Mouse (Mus musculus) hindbrain, embryonic 11.5 days (tissue): Measurements from ENCODE around the gene Commd9. TPM values are rescaled to one million over a fixed set of nuclear protein-coding genes. Genes with fewer than 3 reads are reported as not detected.

Source experiments
- ATAC-seq: fragments of 200-750 bp; cut with Nextera tagmentation; 2 replicates; pipeline ENCODE4 v1.8.0; 2017; ENCODE audit warnings: mild to moderate bottlenecking, moderate TSS enrichment, moderate library complexity; ENCODE audit not compliant: low FRiP score
- DNase-seq: peaks from one replicate; pipeline ENCODE4 v3.0.0-alpha.2; 2015; ENCODE audit warnings: low spot score
- H3K27ac ChIP-seq: fragments of 300-500 bp; sonication (generic); 2 replicates; pipeline ENCODE4 v1.5.1; 2014; ENCODE audit warnings: mild to moderate bottlenecking, low read depth, low read length
- H3K27me3 ChIP-seq: fragments of 300-500 bp; sonication (generic); 2 replicates; pipeline ENCODE4 v1.6.1; 2014; ENCODE audit warnings: mild to moderate bottlenecking, low read length, moderate library complexity, mixed read lengths; ENCODE audit not compliant: control insufficient read depth, insufficient read depth
- H3K36me3 ChIP-seq: fragments of 300-500 bp; sonication (generic); 2 replicates; pipeline ENCODE4 v1.6.1; 2014; ENCODE audit warnings: mild to moderate bottlenecking, low read length, moderate library complexity, mixed read lengths; ENCODE audit not compliant: control insufficient read depth, insufficient read depth
- H3K4me1 ChIP-seq: fragments of 300-500 bp; sonication (generic); replicated peaks from 2 replicates; pipeline ENCODE4 v1.6.1; 2014; ENCODE audit warnings: low read length, mixed read lengths; ENCODE audit not compliant: control insufficient read depth, insufficient read depth
- H3K4me2 ChIP-seq: fragments of 300-500 bp; sonication (generic); replicated peaks from 2 replicates; pipeline ENCODE4 v1.6.1; 2014; ENCODE audit warnings: mild to moderate bottlenecking, low read depth, low read length
- H3K4me3 ChIP-seq: fragments of 300-500 bp; sonication (generic); 2 replicates; pipeline ENCODE4 v1.5.1; 2014; ENCODE audit warnings: low read depth, low read length
- H3K9ac ChIP-seq: fragments of 300-500 bp; sonication (generic); 2 replicates; pipeline ENCODE4 v1.6.1; 2014; ENCODE audit warnings: low read depth, low read length
- H3K9me3 ChIP-seq: fragments of 300-500 bp; sonication (generic); 2 replicates; pipeline ENCODE4 v1.6.1; 2016; ENCODE audit warnings: low read length; ENCODE audit not compliant: control insufficient read depth
- WGBS: fragments of 180-500 bp; shearing (Covaris S2); extraction: QIAGEN DNeasy Blood & Tissue Kit; methylation state at CpG from one replicate; pipeline ENCODE4 v1.1.7; 2014; 5-methylcytosine and 5-hydroxymethylcytosine counted together
- polyA plus RNA-seq: library from polyadenylated mRNA; unstranded; fragments of >200 nt; fragmentation: Nextera tagmentation; extraction: Ambion mirVana; gene quantifications from 2 replicates; pipeline ENCODE4 v1.2.1, GENCODE M21; 2014

The Commd9 gene
- polyA plus RNA-seq, 1 experiment from 2014 or later = 78.2 TPM

GRCm38 (mm10) chr2:101881471-101882162 is 4.4 kb upstream of the Commd9 start:
- Histone ChIP-seq H3K36me3 (no peaks in the 10 kb centered on the region), H3K27ac (no peak overlapping the region), H3K4me3 (no peak overlapping the region), H3K9me3 (no peaks in the 10 kb centered on the region), H3K9ac (no peak overlapping the region), H3K4me2 (no peak overlapping the region), H3K4me1 (no peaks in the 10 kb centered on the region), H3K27me3 (0 out of 2 replicates have a peak, but pooled peaks cover 2% of the 10 kb centered on the region)
- 91% methylated on average over 9 of the region's 9 CpGs for WGBS
- DNase-seq = no peak
- no peak for ATAC-seq

- DNase-seq (peak; percentile 57), ATAC-seq (peak; percentile 80)
- whole genome bisulfite sequencing = 14% methylated on average over 3 of the region's 3 CpGs
- Histone ChIP-seq H3K27me3 (0 out of 2 replicates have a peak, but pooled peaks cover 2% of the 10 kb centered on the region), H3K9me3 (no peaks in the 10 kb centered on the region), H3K4me2 (no peak within 1 kb of the TSS), H3K36me3 (no peaks in the 10 kb centered on the region), H3K4me1 (no peaks in the 10 kb centered on the region), H3K9ac (no peak within 1 kb of the TSS), H3K27ac (0 out of 2 replicates have a peak within 1 kb of the TSS, but pooled peaks have one; percentile 6), H3K4me3 (no peak within 1 kb of the TSS)
Measured at GRCm38 (mm10) chr2:101882998-101883397, 3.0 kb upstream of the Commd9 start, which contains the start of gene Prr5l. Gene Prr5l (minus strand): TSS chr2:101883027.

GRCm38 (mm10) chr2:101884286-101884685 is 1.8 kb upstream of the Commd9 start:
- no peak for ATAC-seq
- H3K4me2 ChIP-seq = no peak overlapping the region
- DNase-seq = no peak
- H3K4me3 ChIP-seq = no peak overlapping the region
- no peaks in the 10 kb centered on the region for H3K36me3 ChIP-seq
- no peak overlapping the region for H3K9ac ChIP-seq
- no peaks in the 10 kb centered on the region for H3K4me1 ChIP-seq
- no peak overlapping the region for H3K27ac ChIP-seq
- H3K9me3 ChIP-seq = no peaks in the 10 kb centered on the region
- 88% methylated on average over 2 of the region's 2 CpGs for WGBS
- 0 out of 2 replicates have a peak, but pooled peaks cover 2% of the 10 kb centered on the region for H3K27me3 ChIP-seq

GRCm38 (mm10) chr2:101888886-101889285 is 2.8 kb downstream of the Commd9 start:
- no peak for ATAC-seq
- DNase-seq = no peak
- H3K36me3 ChIP-seq = no peaks in the 10 kb centered on the region
- no peaks in the 10 kb centered on the region for H3K27me3 ChIP-seq
- H3K4me1 ChIP-seq = no peaks in the 10 kb centered on the region
- no peak overlapping the region for H3K27ac ChIP-seq
- no peak overlapping the region for H3K9ac ChIP-seq
- H3K9me3 ChIP-seq = no peaks in the 10 kb centered on the region
- 90% methylated on average over 8 of the region's 8 CpGs for WGBS
- no peak overlapping the region for H3K4me2 ChIP-seq
- H3K4me3 ChIP-seq = no peak overlapping the region

- 38% methylated on average over 7 of the region's 7 CpGs for WGBS
- Histone ChIP-seq H3K9ac (no peak overlapping the region), H3K9me3 (no peaks in the 10 kb centered on the region), H3K36me3 (no peaks in the 10 kb centered on the region), H3K4me1 (no peaks in the 10 kb centered on the region), H3K27ac (0 out of 2 replicates have a peak overlapping the region, but pooled peaks have one; percentile 39), H3K27me3 (no peaks in the 10 kb centered on the region), H3K4me2 (no peak overlapping the region), H3K4me3 (no peak overlapping the region)
- DNase-seq = peak; percentile 55
- ATAC-seq = peak; percentile 65
Measured at GRCm38 (mm10) chr2:101891143-101891542, 5.1 kb downstream of the Commd9 start.

- no peak for ATAC-seq
- H3K9ac ChIP-seq = no peak overlapping the region
- no peak overlapping the region for H3K4me3 ChIP-seq
- no peaks in the 10 kb centered on the region for H3K9me3 ChIP-seq
- no peaks in the 10 kb centered on the region for H3K36me3 ChIP-seq
- DNase-seq = no peak
- H3K4me2 ChIP-seq = no peak overlapping the region
- 92% methylated on average over 3 of the region's 3 CpGs for WGBS
- H3K27me3 ChIP-seq = no peaks in the 10 kb centered on the region
- H3K27ac ChIP-seq = no peak overlapping the region
- H3K4me1 ChIP-seq = no peaks in the 10 kb centered on the region
Measured at GRCm38 (mm10) chr2:101894126-101894525, 8.1 kb downstream of the Commd9 start.

GRCm38 (mm10) chr2:101896425-101897204 is 10.6 kb downstream of the Commd9 start:
- H3K27ac ChIP-seq = no peak overlapping the region
- H3K9me3 ChIP-seq = no peaks in the 10 kb centered on the region
- ATAC-seq = peak; percentile 53; the same call in 1 of the 2 replicates
- no peak for DNase-seq
- no peak overlapping the region for H3K4me2 ChIP-seq
- no peaks in the 10 kb centered on the region for H3K4me1 ChIP-seq
- H3K27me3 ChIP-seq = no peaks in the 10 kb centered on the region
- no peak overlapping the region for H3K4me3 ChIP-seq
- no peak overlapping the region for H3K9ac ChIP-seq
- WGBS = 60% methylated on average over 10 of the region's 10 CpGs
- no peaks in the 10 kb centered on the region for H3K36me3 ChIP-seq

GRCm38 (mm10) chr2:101902196-101902595 is 16.1 kb downstream of the Commd9 start:
- 88% methylated on average over 4 of the region's 4 CpGs for WGBS
- H3K36me3 ChIP-seq = no peaks in the 10 kb centered on the region
- no peaks in the 10 kb centered on the region for H3K27me3 ChIP-seq
- H3K9ac ChIP-seq = no peak overlapping the region
- no peak overlapping the region for H3K4me2 ChIP-seq
- H3K4me1 ChIP-seq = no peaks in the 10 kb centered on the region
- no peak overlapping the region for H3K27ac ChIP-seq
- H3K9me3 ChIP-seq = no peaks in the 10 kb centered on the region
- no peak overlapping the region for H3K4me3 ChIP-seq
- ATAC-seq (no peak), DNase-seq (no peak)
